Mouse (Mus musculus): ENCODE data around the gene Ptpn14. TPM values are rescaled to one million over a fixed set of nuclear protein-coding genes. Genes with fewer than 3 reads are reported as not detected.

The Ptpn14 gene
- polyA plus RNA-seq, 1 experiment from 2014 or later, result 6.3 TPM

- no peak overlapping the region for H3K4me3 ChIP-seq
- H3K9me3 ChIP-seq (replicated peaks), result no peaks in the 10 kb centered on the region
- peak overlapping the region; percentile 62; the same call in 1 of the 2 replicates for H3K27ac ChIP-seq
- no peaks in the 10 kb centered on the region for H3K27me3 ChIP-seq (ENCODE audit: low read depth, poor library complexity, severe bottlenecking)
- H3K4me1 ChIP-seq, result peaks cover 10% of the 10 kb centered on the region
- H3K36me3 ChIP-seq, result peaks cover 38% of the 10 kb centered on the region
- DNase-seq (ENCODE audit: low spot score), result no peak
- 74% methylated on average over 5 of the region's 5 CpGs for WGBS
These were observed 139.0 kb downstream of the Ptpn14 start for GRCm38 (mm10) chr1:189867034-189867433.

DNA sequence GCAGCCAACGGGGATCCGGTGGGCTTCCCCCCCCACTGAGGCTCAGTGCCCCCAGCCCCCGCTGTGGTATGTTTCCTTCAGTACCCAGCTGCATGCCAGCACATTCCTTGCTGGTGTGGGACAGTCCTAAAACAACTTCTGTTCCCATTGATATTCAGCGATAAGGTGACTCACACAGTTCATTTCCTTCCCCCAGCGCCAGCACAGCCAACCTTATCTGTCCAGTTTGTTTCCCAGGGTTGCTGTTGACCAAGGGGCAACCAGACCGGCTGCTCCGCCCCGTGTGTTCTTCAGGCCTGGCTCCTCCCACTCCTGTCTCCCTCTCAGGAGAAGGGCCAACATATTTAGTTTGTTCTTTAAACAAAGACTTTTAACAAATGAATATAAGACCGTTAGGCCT, 139.4 kb downstream of the Ptpn14 start:
- H3K4me1 ChIP-seq, result peaks cover 10% of the 10 kb centered on the region
- peak overlapping the region; percentile 62; the same call in 1 of the 2 replicates for H3K27ac ChIP-seq
- WGBS, result 68% methylated on average over 9 of the region's 9 CpGs
- no peaks in the 10 kb centered on the region for H3K27me3 ChIP-seq (ENCODE audit: low read depth, poor library complexity, severe bottlenecking)
- H3K9me3 ChIP-seq (replicated peaks), result no peaks in the 10 kb centered on the region
- H3K36me3 ChIP-seq, result peaks cover 38% of the 10 kb centered on the region
- DNase-seq (ENCODE audit: low spot score), result no peak
- no peak overlapping the region for H3K4me3 ChIP-seq

DNA sequence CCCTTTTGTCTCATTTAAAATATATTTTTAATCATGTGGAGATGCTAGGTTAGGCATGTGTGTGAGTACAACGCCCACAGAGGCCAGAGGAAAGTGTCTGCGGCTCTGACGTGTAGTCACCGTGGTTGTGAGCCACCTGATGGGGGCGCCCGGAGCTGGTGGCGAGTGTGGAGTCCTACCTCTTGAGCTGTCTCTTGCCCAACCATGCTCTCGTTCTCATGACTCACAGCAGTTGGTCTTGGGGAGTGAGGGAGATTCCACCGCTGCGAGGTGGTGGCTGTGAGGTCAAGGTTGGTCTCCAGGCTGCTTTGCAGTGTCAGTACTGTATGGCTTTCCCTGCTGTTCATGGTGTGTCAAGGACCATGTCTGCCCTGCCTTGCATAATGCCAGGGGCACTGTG, 140.0 kb downstream of the Ptpn14 start:
- H3K4me1 ChIP-seq, result peaks cover 10% of the 10 kb centered on the region
- no peak for DNase-seq (ENCODE audit: low spot score)
- H3K9me3 ChIP-seq (replicated peaks), result no peaks in the 10 kb centered on the region
- no peaks in the 10 kb centered on the region for H3K27me3 ChIP-seq (ENCODE audit: low read depth, poor library complexity, severe bottlenecking)
- H3K36me3 ChIP-seq, result peaks cover 35% of the 10 kb centered on the region
- H3K4me3 ChIP-seq, result no peak overlapping the region
- H3K27ac ChIP-seq, result no peak overlapping the region
- 87% methylated on average over 10 of the region's 10 CpGs for WGBS

DNA sequence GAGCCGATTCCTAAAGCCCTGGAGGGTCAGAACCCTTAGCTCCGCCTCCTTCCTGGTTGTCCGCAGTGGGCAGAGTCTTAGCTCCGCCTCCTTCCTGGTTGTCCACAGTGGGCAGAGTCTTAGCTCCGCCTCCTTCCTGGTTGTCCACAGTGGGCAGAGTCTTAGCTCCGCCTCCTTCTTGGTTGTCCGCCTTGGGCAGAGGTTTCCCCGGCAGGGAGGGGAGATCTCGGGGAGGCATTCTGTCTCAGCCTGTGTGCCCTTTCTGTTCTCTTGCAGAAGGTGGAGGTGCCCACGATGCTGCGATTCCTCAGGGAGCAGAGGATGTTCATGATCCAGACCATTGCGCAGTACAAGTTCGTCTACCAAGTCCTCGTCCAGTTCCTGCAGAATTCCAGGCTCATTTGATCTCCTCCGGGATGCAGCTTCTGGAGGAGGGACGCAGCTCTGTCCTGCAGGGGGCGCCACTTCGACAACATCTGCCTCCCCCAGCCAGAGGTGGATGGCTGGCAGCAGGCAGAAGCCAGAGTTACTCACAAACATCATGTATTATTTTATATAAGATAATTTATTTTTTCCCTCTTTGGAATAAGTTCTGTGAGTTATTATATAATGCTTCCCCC, 141.7 kb downstream of the Ptpn14 start:
- Histone ChIP-seq H3K4me1 (peaks cover 14% of the 10 kb centered on the region), H3K27me3 (ENCODE audit: low read depth, poor library complexity, severe bottlenecking) (no peaks in the 10 kb centered on the region), H3K27ac (no peak overlapping the region), H3K4me3 (no peak overlapping the region), H3K36me3 (peaks cover 27% of the 10 kb centered on the region), H3K9me3 (replicated peaks) (no peaks in the 10 kb centered on the region)
- DNase-seq (ENCODE audit: low spot score), result no peak
- 89% methylated on average over 18 of the region's 18 CpGs for WGBS

GRCm38 (mm10) chr1:189870539-189870938, 142.5 kb downstream of the Ptpn14 start:
- WGBS, result 83% methylated on average over 8 of the region's 8 CpGs
- Histone ChIP-seq H3K36me3 (peaks cover 23% of the 10 kb centered on the region), H3K27ac (no peak overlapping the region), H3K4me1 (peaks cover 22% of the 10 kb centered on the region), H3K27me3 (ENCODE audit: low read depth, poor library complexity, severe bottlenecking) (no peaks in the 10 kb centered on the region), H3K9me3 (replicated peaks) (no peaks in the 10 kb centered on the region), H3K4me3 (no peak overlapping the region)
- no peak for DNase-seq (ENCODE audit: low spot score)

DNA sequence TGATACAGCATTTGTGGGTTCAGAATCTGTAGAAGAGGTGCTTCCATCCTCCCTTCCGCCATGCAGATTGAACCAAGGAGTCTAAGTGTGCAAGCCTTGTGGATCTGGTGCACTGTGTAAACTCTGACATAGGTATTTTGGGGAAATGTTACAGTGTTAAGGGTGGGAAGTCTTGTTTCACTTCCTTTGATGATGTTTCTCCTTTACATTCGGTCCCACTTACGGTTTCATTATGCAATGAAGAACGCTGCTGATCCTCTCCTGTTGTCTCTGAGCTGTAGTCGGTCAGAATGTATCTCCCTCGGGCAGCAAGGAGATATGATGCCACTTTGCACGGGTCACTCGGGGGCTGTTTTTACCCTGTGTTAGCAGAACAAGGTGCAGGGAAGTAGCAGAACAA, 143.6 kb downstream of the Ptpn14 start:
- Histone ChIP-seq H3K9me3 (replicated peaks) (no peaks in the 10 kb centered on the region), H3K27ac (no peak overlapping the region), H3K36me3 (peaks cover 19% of the 10 kb centered on the region), H3K4me3 (no peak overlapping the region), H3K27me3 (ENCODE audit: low read depth, poor library complexity, severe bottlenecking) (no peaks in the 10 kb centered on the region), H3K4me1 (peaks cover 28% of the 10 kb centered on the region)
- DNase-seq (ENCODE audit: low spot score), result no peak
- 89% methylated on average over 8 of the region's 8 CpGs for WGBS

GRCm38 (mm10) chr1:189872050-189872449, 144.0 kb downstream of the Ptpn14 start:
- H3K4me3 ChIP-seq, result no peak overlapping the region
- no peak for DNase-seq (ENCODE audit: low spot score)
- H3K36me3 ChIP-seq, result peaks cover 19% of the 10 kb centered on the region
- H3K4me1 ChIP-seq, result peaks cover 24% of the 10 kb centered on the region
- no peaks in the 10 kb centered on the region for H3K27me3 ChIP-seq (ENCODE audit: low read depth, poor library complexity, severe bottlenecking)
- H3K27ac ChIP-seq, result no peak overlapping the region
- no peaks in the 10 kb centered on the region for H3K9me3 ChIP-seq (replicated peaks)
- WGBS, result 88% methylated on average over 4 of the region's 4 CpGs

GRCm38 (mm10) chr1:189873591-189873990, 145.5 kb downstream of the Ptpn14 start:
- Histone ChIP-seq H3K27me3 (ENCODE audit: low read depth, poor library complexity, severe bottlenecking) (no peaks in the 10 kb centered on the region), H3K4me1 (peaks cover 18% of the 10 kb centered on the region), H3K27ac (no peak overlapping the region), H3K36me3 (peaks cover 19% of the 10 kb centered on the region), H3K9me3 (replicated peaks) (no peaks in the 10 kb centered on the region), H3K4me3 (no peak overlapping the region)
- WGBS, result 87% methylated on average over 8 of the region's 8 CpGs
- DNase-seq (ENCODE audit: low spot score), result no peak

- Histone ChIP-seq H3K27me3 (ENCODE audit: low read depth, poor library complexity, severe bottlenecking) (no peaks in the 10 kb centered on the region), H3K4me1 (peaks cover 21% of the 10 kb centered on the region), H3K36me3 (peaks cover 7% of the 10 kb centered on the region), H3K9me3 (replicated peaks) (no peaks in the 10 kb centered on the region), H3K27ac (no peak overlapping the region), H3K4me3 (no peak overlapping the region)
- 12% methylated on average over 6 of the region's 6 CpGs for WGBS
- DNase-seq (ENCODE audit: low spot score), result no peak
These were observed 147.4 kb downstream of the Ptpn14 start for GRCm38 (mm10) chr1:189875439-189875861.

DNA sequence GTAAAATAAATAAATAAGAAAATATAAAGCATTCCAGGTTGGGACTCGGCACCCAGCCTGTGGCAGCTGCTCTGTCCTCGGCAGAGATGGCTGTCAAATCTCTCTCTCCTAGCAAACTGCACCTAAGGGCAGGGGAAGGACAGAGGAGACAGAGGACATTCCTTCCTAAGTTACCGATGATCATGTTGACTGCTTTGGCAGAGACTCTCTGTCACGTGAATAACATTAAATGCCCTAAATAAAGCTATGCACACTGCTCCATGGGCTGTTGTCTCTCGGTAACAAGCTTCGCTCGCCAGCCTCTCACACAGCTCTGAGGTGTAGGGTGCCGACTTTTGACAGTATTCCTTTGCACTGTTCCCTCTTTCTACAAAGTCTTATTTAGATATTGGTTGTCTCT, 148.1 kb downstream of the Ptpn14 start:
- Histone ChIP-seq H3K9me3 (replicated peaks) (no peaks in the 10 kb centered on the region), H3K27ac (no peak overlapping the region), H3K4me1 (peaks cover 21% of the 10 kb centered on the region)

GRCm38 (mm10) chr1:189879212-189879611, 151.1 kb downstream of the Ptpn14 start:
- WGBS, result 72% methylated on average over 2 of the region's 2 CpGs

More for the DNA sequence above, 148.1 kb downstream of the Ptpn14 start:
- H3K4me3 ChIP-seq, result no peak overlapping the region
- H3K27me3 ChIP-seq (ENCODE audit: low read depth, poor library complexity, severe bottlenecking), result no peaks in the 10 kb centered on the region
- no peak for DNase-seq (ENCODE audit: low spot score)
- 74% methylated on average over 8 of the region's 8 CpGs for WGBS
- peaks cover 5% of the 10 kb centered on the region; the same call in 1 of the 2 replicates for H3K36me3 ChIP-seq

GRCm38 (mm10) chr1:189879965-189880364, 151.9 kb downstream of the Ptpn14 start:
- 84% methylated on average over 8 of the region's 8 CpGs for WGBS
- H3K27me3 ChIP-seq (ENCODE audit: low read depth, poor library complexity, severe bottlenecking), result no peaks in the 10 kb centered on the region
- peaks cover 18% of the 10 kb centered on the region for H3K36me3 ChIP-seq
- 0 out of 2 replicates have a peak overlapping the region, but pooled peaks have one; percentile 20 for H3K27ac ChIP-seq
- no peak overlapping the region for H3K4me3 ChIP-seq
- H3K4me1 ChIP-seq, result peaks cover 40% of the 10 kb centered on the region
- DNase-seq (ENCODE audit: low spot score), result no peak
- no peaks in the 10 kb centered on the region for H3K9me3 ChIP-seq (replicated peaks)

More at GRCm38 (mm10) chr1:189879212-189879611, 151.1 kb downstream of the Ptpn14 start:
- peaks cover 14% of the 10 kb centered on the region for H3K36me3 ChIP-seq
- H3K27ac ChIP-seq, result no peak overlapping the region
- no peaks in the 10 kb centered on the region for H3K9me3 ChIP-seq (replicated peaks)
- H3K4me1 ChIP-seq, result peaks cover 40% of the 10 kb centered on the region
- no peak overlapping the region for H3K4me3 ChIP-seq
- no peak for DNase-seq (ENCODE audit: low spot score)
- no peaks in the 10 kb centered on the region for H3K27me3 ChIP-seq (ENCODE audit: low read depth, poor library complexity, severe bottlenecking)

DNA sequence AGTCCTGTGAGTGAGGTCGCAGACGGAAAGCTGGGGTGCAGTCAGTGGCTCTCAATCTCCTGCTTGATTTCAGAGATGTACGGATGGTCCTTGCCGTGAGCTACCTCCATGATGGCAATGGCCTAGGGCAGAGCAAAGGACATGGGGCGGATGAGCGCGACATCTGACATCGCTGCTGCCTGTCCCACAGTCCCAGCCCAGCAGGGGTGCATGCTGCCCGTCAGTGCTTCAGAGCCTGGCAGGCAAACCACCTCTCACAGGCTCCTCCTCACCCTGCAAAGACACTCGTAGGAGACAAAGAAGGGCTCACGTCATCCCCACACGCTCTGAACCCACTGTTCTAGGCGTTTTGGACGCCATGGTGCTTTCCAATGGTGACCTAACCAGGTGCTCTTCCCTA, 152.7 kb downstream of the Ptpn14 start:
- no peak for DNase-seq (ENCODE audit: low spot score)
- H3K9me3 ChIP-seq (replicated peaks), result no peaks in the 10 kb centered on the region
- 0 out of 2 replicates have a peak overlapping the region, but pooled peaks have one; percentile 33 for H3K27ac ChIP-seq
- no peak overlapping the region for H3K4me3 ChIP-seq
- peaks cover 24% of the 10 kb centered on the region for H3K36me3 ChIP-seq
- WGBS, result 84% methylated on average over 14 of the region's 14 CpGs
- peaks cover 33% of the 10 kb centered on the region for H3K4me1 ChIP-seq
- H3K27me3 ChIP-seq (ENCODE audit: low read depth, poor library complexity, severe bottlenecking), result no peaks in the 10 kb centered on the region
